Mouse (Mus musculus) skeletal muscle tissue, adult 2 months (tissue): Measurements from ENCODE around the gene Kcnip4.

Source experiments
- DNase-seq: peaks from one replicate; pipeline ENCODE4 v3.0.0-alpha.2; 2012; ENCODE audit warnings: low read depth, low spot score

Kcnip4 gene

DNA sequence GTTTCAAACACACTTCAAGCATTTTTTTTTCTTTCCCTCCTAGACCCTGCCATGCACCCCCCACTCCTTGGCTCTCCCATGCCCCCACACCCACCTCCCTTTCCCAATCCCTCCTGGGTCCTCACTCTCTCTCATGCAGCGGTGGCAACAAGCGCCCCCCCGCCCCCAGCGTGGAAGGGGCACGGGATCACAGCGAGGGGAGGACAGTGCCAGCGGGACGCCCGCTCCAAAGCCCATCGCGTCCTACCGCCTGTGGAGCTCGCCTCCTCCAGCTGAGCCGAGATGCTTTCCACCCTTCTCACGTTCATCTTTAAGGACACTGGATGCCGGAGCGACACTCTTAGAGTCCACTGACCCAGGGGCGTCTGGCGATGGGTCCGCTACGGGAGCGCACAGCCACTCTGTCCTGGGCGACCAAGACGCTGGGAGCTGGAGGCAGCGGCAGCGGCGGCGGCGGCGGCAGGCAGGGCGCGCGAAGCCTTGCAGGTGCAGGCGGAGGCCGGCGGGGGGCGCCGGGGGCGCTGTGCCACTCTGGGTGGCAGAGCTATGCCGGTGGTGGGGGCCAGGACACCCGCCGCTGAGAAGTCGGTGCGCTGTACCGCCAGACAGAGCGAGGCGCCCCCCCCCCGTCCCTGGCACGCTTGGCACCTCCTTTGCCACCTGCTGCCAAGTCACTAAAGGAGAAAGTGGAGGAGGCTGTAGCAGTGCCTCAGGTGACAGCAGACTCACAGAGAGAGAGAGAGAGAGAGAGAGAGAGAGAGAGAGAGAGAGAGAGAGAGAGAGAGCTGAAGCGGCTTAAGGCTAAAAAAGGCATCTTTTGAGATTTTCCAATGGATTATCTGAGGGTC lies at the start of gene Kcnip4:
Gene Kcnip4 (minus strand): TSS at position 514 of the 848 bp plus-strand sequence.
- DNase-seq = no peak

DNA sequence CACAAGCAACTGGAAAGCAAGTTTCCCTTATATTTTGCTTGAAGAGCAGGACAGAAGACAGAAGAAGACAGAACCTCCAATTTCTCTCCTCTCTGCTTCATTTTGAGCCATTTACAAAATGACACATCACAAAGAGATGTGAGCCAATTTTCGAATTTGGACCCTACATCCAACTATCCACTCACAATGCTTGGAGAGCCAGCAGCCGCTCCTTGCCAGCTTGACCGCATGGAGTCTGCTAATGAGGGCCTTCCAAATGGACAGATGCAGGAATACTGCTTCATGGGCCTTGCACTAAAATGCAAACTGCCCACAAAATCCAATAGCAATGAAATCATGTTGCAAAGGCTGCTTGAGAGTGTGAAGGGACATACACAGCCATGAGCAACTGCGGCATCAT lies 47.2 kb upstream of the Kcnip4 start:
- DNase-seq = no peak

DNA sequence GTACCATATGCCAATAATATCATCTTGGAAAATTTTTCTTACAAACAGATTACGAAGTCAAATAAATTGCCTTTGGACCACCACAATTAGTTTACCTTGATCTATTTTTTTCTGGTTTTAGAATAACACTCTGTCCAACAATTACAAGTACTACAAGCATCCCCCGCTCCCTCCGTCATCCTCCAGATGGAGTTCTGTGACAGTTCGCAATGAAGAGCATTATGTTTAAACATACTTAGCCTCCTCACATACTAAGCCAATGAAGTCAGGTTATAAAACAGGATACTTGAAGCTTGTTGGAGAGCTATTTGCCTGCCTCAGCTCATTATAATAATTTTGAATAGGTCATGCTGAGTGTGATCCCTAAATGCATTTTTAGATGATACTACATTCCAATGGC lies 39.0 kb upstream of the Kcnip4 start:
- no peak for DNase-seq

DNA sequence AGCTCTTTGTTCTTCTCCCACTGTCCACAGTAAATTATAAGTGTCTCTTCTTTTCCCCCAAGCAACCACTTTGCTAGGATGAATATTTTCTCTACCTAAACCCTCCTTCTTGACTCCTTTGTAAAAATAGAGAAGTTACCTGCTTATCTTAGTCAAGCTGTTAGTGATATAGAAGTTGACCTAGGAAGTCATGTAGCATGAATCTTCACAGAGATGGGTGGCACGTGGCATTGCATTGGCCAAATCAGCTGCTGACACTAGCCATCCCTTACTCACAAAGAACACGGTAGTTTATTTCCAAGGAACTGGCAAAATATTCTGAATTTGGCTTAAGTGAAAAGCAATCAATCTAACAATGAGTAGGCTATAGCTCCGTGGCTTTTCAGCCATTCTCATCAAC lies 32.7 kb upstream of the Kcnip4 start:
- no peak for DNase-seq

DNA sequence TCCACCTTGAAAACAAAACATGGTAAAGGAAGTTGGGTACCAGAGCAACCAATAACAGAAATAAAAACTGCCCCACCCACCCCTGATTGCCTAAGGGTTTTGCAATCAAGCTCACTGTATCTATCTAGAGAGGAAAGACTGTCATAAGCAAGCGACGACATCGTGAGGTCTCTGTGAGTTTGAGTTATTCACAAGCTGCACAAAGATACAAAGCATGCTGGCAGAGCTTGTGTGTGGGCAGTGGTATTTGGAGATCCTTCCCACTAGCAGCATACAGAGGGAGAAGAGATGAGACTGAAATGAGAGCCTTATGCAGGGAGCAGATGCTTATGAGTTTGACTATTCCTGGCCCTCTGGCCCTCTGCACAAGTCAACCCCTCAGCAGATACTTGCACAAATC lies 23.2 kb upstream of the Kcnip4 start:
- no peak for DNase-seq

DNA sequence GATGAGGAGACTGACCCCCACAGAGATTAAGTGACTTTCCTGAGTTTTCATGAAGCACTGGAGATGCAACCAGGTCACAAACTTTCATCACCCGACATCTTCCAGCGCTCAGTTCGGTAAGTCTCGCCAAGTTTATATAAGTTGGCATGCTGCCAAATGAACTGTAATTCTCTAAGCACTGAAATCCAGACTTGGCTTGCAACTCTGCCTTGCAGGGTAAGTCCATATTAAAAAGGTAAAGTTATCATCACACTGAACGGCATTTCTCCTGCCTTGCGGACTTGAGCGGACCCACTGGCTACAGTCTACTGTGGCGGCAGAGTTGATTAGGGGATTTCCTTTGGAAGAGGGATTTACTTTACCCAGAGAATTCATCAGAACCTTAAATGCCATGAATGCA lies 4.7 kb upstream of the Kcnip4 start:
- no peak for DNase-seq

DNA sequence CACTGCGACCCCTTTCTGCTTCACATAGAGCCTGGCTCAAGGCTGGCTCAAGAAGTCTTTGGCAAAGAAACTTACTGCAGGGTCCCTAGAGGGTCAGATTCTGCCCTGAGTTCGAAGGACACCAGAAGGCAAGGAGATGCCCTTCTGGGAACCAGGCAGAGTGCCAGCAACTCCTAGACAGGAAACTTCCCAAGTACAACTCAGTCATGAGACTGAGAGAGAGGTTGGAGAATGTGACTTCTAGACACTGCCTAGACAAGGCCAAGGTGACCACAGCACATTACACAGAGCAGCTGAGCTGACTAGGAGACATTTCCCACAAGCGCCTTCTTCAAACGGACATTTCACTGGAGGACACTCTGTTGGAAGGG lies 520 bp upstream of the Kcnip4 start:
- no peak for DNase-seq

DNA sequence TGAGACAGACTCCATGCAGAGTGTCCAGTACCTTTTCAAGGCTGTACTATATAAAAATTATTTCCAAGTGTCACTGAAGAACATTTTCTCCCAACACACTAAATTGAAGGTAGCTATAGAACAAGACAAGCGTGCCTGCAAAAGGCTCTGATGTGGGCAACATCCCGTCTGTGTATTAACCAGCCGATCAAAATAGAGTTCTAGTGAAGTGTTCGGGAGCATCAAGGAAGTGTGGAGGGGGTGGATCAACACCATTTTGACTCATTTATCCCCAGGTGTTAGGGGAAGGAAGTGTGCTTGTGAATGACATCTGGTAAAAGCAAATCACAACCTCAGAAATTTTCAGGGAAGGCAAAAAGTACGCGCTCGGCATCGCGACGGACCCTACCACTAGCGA lies 712 bp downstream of the Kcnip4 start:
- DNase-seq = no peak

DNA sequence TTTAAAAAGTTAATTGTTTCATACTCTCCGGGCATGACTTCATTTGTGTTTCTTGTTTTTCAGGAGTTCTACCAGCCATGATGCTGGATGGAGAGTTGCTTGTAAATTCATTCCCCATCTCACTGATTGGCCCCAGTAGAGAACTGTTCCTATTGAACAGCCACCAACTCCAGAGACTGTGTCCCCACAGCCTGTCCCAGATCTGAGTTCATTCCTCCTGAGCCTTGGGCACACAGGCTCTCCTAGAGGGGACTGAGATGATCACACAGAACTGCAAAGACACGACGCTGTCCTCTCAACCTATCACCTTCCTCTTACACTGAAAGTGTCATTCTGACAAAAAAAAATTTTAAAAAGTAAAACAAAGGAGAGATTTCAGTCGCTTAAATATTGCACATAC lies 1.7 kb downstream of the Kcnip4 start:
- no peak for DNase-seq

DNA sequence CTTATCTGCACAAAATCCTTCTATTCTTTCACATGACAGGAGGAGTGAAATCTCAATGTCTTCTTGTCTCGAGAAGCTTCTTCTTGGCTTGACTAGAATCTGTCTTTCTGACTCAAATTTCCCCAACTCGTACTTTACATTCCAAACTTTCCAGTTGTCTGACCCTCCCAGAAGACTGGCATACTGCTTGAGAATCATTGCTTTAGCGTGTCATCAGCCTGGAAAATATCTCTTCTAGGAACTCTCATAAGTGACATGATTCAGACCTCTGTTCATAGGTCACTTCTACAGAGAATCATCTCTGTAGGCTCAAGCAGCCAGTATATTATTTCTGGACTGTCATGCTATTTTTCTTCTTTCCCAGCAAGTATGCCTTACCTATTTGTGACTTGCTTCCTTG lies 26.0 kb downstream of the Kcnip4 start:
- DNase-seq = no peak

DNA sequence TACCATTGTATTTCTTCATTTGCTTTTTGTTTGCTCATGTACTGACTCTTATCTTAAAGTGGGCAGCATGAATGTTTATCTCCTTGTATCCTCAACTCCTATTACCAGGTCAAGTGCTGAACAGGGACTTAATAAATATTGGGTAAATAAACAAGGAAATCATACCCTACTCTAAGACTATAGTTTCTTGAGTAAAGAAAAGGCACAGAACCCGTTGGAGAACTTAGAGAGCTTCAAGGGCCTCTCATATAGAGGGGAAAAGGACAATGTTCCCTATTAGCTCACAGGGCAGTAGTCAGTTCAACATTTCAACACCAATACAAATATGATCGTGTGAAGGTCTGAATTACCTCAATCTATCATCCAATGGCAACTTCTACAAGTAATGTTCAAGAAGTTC lies 37.4 kb downstream of the Kcnip4 start:
- DNase-seq = no peak

DNA sequence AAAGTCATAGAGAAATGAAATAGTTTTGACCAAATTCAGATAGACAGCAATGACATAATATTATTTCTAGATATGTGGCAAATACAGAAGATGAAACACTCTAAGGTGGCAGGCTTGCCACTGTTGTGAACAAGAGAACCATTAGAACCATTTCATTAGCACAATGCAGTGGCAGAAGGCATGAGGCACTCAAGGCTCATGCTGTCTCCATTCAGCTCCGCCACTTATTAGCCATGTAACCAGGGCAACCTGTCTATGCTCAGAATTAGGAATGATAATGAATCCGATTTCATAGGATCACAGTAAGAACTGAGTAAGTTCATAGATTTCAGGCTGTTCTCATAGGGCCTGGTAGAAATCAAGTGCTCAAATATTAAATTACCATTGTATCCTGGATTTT lies 54.0 kb downstream of the Kcnip4 start:
- DNase-seq = no peak

DNA sequence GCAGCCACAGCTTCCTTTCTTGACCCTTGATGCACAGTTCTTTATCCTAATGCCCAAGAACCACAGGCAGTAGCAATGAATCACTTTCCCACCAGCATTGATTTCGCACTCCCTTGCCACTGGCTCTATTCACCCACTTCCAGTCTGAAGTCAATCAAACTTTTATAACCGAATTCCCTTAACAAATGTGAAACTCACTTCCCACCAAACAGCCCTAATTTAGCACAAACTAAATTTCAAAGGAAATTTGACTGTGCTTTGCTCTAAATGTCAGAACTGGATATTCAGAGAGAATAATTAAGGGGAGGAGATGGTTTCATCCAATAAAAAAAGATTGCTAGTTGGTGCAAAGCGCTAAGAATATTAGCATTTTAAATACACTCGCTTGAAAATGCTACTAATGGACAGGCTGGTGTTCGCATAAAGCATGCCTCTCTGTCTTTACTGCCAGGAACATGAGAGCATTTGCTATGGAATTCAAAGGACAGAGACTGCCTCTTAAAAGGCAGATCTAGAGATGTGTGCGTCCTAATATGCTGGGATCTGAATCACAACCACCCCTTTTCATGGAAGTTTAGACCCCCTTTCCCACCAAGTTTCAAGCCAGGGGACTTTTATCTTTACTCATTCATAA lies 63.9 kb downstream of the Kcnip4 start:
- DNase-seq = no peak

DNA sequence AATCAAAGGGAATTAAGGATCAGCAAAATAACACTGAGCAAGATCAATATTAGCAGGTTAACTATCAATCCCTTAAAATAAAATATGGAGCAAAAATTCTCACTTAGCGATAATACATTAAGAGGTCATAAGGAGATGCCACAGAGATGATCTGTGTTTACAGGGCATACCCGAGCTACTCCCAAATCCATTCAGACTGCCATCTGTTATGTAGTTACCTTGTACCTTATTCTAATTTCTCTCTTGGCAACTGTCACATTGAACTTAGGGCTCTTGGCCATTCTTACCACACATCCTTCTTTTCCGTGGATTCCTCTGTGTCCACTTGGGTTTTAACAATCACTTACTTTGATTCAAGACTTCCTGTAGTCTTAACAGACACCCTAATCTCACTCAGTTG lies 71.6 kb downstream of the Kcnip4 start:
- no peak for DNase-seq

DNA sequence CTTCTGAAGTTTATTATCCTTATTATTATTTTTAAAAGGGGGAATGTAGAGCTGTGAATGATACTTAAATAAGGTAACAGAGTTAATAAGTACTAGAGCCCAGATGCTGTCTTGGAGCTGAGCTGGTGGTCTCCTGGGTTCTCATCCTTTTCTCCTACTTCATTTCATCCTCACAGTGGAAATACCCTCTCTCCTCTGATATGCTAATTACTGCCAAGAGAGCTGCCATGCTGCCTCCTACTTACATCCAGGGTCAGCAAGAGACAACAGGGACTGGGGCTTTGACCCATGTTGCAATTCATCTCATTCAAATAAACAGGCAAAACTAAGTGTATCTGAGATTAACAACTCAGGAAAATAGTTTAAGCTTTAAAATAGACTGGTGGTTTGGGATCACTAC lies 73.4 kb downstream of the Kcnip4 start:
- no peak for DNase-seq

DNA sequence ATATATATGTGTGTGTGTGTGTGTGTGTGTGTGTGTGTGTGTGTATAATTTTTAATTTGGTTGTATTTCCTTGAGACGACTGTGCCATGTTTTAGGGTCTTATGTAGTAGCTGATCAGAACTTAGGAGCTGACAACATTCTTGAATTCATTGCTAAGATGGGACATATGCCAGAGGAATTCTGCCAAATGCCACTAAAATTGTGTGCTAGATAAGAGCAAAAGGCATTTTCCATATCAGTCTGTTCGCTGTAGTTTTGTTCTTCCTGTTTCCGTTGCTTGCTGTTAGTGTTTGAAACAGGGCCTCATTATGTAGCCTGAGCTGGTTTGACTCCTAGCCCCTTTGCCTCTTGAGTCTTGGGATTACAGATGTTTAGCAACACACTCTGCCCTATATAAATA lies 73.8 kb downstream of the Kcnip4 start:
- DNase-seq = no peak

DNA sequence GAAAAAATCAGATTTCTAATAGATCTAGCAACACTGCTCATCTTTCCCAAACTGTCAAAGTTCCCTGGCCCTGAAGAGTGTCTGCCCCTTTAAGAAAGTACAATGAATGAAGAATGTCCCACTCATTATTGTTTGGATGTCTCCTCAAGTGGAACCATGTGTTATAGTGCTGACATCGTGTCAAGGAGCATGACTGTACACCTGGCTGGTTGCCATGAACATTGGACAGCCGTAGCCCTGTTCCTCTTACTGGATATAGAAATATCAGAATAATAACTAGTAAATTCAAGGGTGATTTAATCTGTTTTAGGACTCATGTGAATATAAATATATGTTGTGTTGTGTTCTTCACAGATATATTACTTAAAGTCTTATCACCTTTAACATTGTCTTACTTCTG lies 87.5 kb downstream of the Kcnip4 start:
- no peak for DNase-seq

DNA sequence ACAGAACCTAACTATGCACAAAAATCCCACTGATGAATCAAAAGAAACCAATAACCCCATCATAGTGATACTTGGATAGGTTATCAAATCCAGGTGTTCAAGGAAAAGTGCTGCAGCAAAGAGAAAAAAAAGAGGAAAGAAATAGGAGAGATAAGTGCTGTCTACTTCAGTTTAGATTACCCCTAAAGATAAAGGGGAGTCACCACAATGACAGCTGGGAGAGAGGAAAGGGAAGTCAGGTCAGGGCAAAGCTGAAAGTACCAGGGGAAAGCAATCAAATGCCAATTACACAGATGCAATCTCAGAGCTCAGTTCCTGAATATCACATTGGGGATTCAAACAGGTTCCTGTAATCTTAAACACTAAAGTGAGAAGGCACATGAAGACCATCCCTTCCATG lies 97.0 kb downstream of the Kcnip4 start:
- DNase-seq = no peak

DNA sequence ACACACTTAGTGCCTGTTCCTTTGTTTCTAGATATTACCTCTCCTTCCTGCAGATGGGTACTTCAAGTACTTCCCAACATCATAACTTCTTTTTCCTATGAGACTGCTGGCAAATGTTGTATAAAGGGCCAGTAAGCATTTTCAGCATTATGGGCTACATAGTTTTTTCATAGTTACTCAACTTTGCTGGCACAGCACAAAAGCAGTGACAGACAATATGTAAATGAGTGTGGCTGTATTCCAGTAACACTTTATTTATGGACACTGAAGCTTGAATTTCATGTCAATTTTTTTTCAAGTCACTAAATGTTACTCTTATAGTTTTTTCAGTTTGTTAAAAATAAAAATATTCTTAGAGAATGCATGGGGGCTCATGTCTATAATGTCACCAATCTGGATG lies 105.0 kb downstream of the Kcnip4 start:
- DNase-seq = no peak

DNA sequence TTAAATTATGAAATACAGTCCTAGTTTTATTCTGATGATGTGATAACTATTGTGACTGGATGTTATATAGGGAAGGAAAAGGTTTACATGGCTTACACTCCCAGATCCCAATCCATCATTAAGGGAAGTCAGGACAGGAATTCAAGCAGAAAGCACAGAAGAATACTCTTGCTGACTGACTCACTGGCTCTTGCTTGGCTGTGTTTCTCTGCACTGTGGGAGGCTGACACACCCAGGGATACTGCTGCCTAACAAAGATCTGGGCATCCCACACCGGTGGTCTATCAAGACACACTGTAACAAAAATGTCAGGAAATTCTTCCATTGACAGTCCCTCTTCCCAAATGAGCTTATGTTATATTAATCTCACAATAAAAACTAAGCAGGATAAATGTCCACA lies 116.4 kb downstream of the Kcnip4 start:
- DNase-seq = no peak

DNA sequence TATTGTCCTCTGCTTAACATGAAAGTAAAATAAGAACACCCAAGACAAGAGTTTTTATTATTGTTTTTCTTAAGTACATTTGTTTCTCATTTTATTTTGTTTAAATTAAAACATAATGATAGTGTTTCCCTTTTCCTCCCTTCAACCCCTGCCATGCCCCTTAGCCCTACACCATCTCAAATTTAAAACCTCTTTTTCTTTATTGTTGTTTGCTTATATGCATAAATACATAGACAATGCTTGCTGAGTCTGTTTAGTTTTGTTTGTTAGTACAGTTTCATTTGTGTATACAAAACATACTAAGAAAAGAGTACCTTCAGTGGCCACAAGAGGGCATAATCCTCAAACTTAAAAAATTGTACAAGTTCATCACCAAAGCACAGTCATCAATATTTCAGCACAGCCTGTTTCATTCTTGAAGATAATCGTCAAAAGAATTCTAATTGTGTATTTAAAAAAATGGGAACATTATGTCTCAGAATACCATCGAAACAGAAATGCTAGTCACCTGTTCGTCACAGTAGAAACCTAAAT lies 154.1 kb downstream of the Kcnip4 start:
- DNase-seq = no peak

DNA sequence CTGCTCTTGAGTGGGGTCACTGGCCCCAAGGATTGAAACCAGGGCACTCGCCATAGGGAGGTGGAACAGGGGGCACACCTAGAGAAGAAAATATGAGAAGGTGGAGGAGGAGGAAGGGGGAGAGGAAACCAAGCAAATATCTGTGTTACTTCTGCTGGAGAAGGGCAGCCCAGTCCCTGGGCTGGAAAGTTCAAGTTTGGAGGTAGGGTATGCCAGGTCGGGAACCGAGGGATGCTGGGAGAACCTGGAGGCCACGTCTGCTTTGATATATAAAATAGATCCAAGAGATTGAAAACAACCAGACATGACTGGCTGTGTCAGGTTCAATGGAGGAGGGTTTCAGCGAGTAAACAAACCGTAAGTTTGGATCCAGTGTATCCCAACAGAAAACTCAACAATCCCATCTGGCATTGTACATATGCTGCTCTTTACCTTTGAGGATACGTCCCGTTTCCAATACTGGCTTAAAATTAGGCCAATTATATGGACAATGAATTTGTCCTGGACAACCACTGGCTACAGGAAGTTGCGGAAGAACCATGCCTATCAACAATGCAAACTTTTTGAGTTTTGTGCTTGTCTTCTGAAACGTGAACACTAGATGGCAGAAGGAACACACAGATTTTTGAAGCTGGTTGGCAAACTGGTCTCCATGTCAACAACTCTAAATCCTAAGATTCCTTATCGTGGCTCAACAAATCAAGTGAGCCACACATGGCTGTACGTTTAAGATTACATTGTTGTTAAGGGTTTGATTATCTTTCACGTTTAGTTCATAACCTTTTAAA lies 155.9 kb downstream of the Kcnip4 start:
- DNase-seq = no peak

DNA sequence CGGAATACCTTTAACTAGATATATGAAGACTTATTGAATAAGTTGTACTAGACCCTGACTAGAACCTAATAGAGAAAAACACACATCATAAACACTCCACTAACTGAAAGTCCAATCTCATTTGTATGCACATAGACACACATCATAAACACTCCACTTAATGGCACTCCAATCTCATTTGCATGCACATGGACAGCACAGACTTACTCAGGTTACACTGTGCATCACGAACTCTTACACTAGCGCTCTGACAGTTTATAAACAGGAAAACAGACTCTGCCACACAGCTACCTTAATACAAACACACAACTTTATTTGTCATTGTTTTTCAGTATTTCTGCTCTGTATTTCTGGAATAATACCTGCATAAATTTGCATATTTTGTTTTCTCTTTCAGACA lies 168.3 kb downstream of the Kcnip4 start:
- DNase-seq = no peak
